Mouse (Mus musculus) stomach, embryonic 15.5 days (tissue): ENCODE measurements at regions not wholly inside any gene's neighbourhood (a gene's known extent, or its start where the extent isn't known, plus 50 kb on each side); places are given as distances from the start of the nearest gene placed in this dataset.

ENCODE experiments used
- ATAC-seq: fragments of 200-750 bp; cut with Nextera tagmentation; 2 replicates; pipeline ENCODE4 v1.8.0; 2017; ENCODE audit warnings: low read depth, moderate number of reproducible peaks, moderate TSS enrichment; ENCODE audit not compliant: insufficient read depth, low FRiP score
- H3K27ac ChIP-seq: fragments of 300-500 bp; sonication (generic); 2 replicates; pipeline ENCODE4 v1.5.1; 2015; ENCODE audit warnings: mild to moderate bottlenecking, inconsistent platforms
- H3K27me3 ChIP-seq: fragments of 300-500 bp; sonication (generic); replicated peaks from 2 replicates; pipeline ENCODE4 v1.6.1; 2015; ENCODE audit warnings: inconsistent platforms
- H3K36me3 ChIP-seq: fragments of 300-500 bp; sonication (generic); 2 replicates; pipeline ENCODE4 v1.6.1; 2015; ENCODE audit warnings: inconsistent platforms
- H3K4me1 ChIP-seq: fragments of 300-500 bp; sonication (generic); 2 replicates; pipeline ENCODE4 v1.6.1; 2015; ENCODE audit warnings: inconsistent platforms
- H3K4me2 ChIP-seq: fragments of 300-500 bp; sonication (generic); 2 replicates; pipeline ENCODE4 v1.6.1; 2015; ENCODE audit warnings: mild to moderate bottlenecking, inconsistent platforms
- H3K4me3 ChIP-seq: fragments of 300-500 bp; sonication (generic); replicated peaks from 2 replicates; pipeline ENCODE4 v1.5.1; 2015; ENCODE audit warnings: inconsistent platforms
- H3K9ac ChIP-seq: fragments of 300-500 bp; sonication (generic); 2 replicates; pipeline ENCODE4 v1.6.1; 2015; ENCODE audit warnings: inconsistent platforms
- H3K9me3 ChIP-seq: fragments of 300-500 bp; sonication (generic); 2 replicates; pipeline ENCODE4 v1.6.1; 2016; ENCODE audit warnings: inconsistent platforms
- WGBS: fragments of 180-500 bp; shearing (Covaris S2); methylation state at CpG from one replicate; pipeline ENCODE4 v1.1.7; 2015; 5-methylcytosine and 5-hydroxymethylcytosine counted together

GRCm38 (mm10) chr15:24993325-24993673 is 420.3 kb downstream of the Basp1 start:
- Histone ChIP-seq H3K27ac (no peak overlapping the region), H3K36me3 (no peaks in the 10 kb centered on the region), H3K27me3 (no peaks in the 10 kb centered on the region), H3K9me3 (no peaks in the 10 kb centered on the region), H3K4me3 (no peak overlapping the region), H3K9ac (no peak overlapping the region), H3K4me2 (no peak overlapping the region), H3K4me1 (no peaks in the 10 kb centered on the region)
- no peak for ATAC-seq
- WGBS = 60% methylated on average over 2 of the region's 2 CpGs

GRCm38 (mm10) chr15:24992665-24993324 is 420.8 kb downstream of the Basp1 start:
- Histone ChIP-seq H3K4me2 (no peak overlapping the region), H3K27ac (no peak overlapping the region), H3K36me3 (no peaks in the 10 kb centered on the region), H3K9me3 (no peaks in the 10 kb centered on the region), H3K9ac (no peak overlapping the region), H3K4me1 (no peaks in the 10 kb centered on the region), H3K27me3 (no peaks in the 10 kb centered on the region), H3K4me3 (no peak overlapping the region)
- ATAC-seq = no peak
- 61% methylated on average over 14 of the region's 14 CpGs for WGBS

GRCm38 (mm10) chr15:24990082-24990786 is 423.3 kb downstream of the Basp1 start:
- Histone ChIP-seq H3K27me3 (no peaks in the 10 kb centered on the region), H3K27ac (no peak overlapping the region), H3K36me3 (no peaks in the 10 kb centered on the region), H3K9ac (no peak overlapping the region), H3K4me2 (no peak overlapping the region), H3K4me1 (no peaks in the 10 kb centered on the region), H3K9me3 (no peaks in the 10 kb centered on the region), H3K4me3 (no peak overlapping the region)
- WGBS = 36% methylated on average over 5 of the region's 5 CpGs
- peak; percentile 31; the same call in 1 of the 2 replicates for ATAC-seq

GRCm38 (mm10) chr15:24980841-24981240 is 432.7 kb downstream of the Basp1 start:
- Histone ChIP-seq H3K4me3 (no peak overlapping the region), H3K4me2 (no peak overlapping the region), H3K36me3 (no peaks in the 10 kb centered on the region), H3K9ac (no peak overlapping the region), H3K27ac (no peak overlapping the region), H3K27me3 (no peaks in the 10 kb centered on the region), H3K4me1 (no peaks in the 10 kb centered on the region), H3K9me3 (no peaks in the 10 kb centered on the region)
- WGBS = 36% methylated on average over 4 of the region's 4 CpGs
- ATAC-seq = no peak

GRCm38 (mm10) chr15:24972020-24972419 is 441.5 kb downstream of the Basp1 start:
- Histone ChIP-seq H3K36me3 (no peaks in the 10 kb centered on the region), H3K27ac (no peak overlapping the region), H3K4me1 (no peaks in the 10 kb centered on the region), H3K9me3 (no peaks in the 10 kb centered on the region), H3K9ac (no peak overlapping the region), H3K27me3 (no peaks in the 10 kb centered on the region), H3K4me3 (no peak overlapping the region), H3K4me2 (no peak overlapping the region)
- no peak for ATAC-seq
- WGBS = 13% methylated on average over 5 of the region's 5 CpGs

- H3K4me3 ChIP-seq = no peak overlapping the region
- no peaks in the 10 kb centered on the region for H3K36me3 ChIP-seq
- H3K9me3 ChIP-seq = no peaks in the 10 kb centered on the region
- ATAC-seq = peak; percentile 53; the same call in 1 of the 2 replicates
- no peak overlapping the region for H3K27ac ChIP-seq
- H3K27me3 ChIP-seq = no peaks in the 10 kb centered on the region
- H3K4me1 ChIP-seq = no peaks in the 10 kb centered on the region
- 39% methylated on average over 2 of the region's 2 CpGs for WGBS
- H3K4me2 ChIP-seq = no peak overlapping the region
- H3K9ac ChIP-seq = no peak overlapping the region
These were observed 444.2 kb downstream of the Basp1 start for GRCm38 (mm10) chr15:24969391-24969812.

GRCm38 (mm10) chr15:24968636-24969317 is 444.8 kb downstream of the Basp1 start:
- WGBS = 83% methylated on average over 7 of the region's 7 CpGs
- ATAC-seq = no peak

GRCm38 (mm10) chr15:24929742-24930141 is 483.8 kb downstream of the Basp1 start:
- no peak for ATAC-seq
- no peak overlapping the region for H3K4me2 ChIP-seq
- H3K9me3 ChIP-seq = no peaks in the 10 kb centered on the region
- H3K9ac ChIP-seq = no peak overlapping the region
- no peaks in the 10 kb centered on the region for H3K27me3 ChIP-seq
- H3K36me3 ChIP-seq = no peaks in the 10 kb centered on the region
- 67% methylated on average over 2 of the region's 2 CpGs for WGBS
- H3K4me3 ChIP-seq = no peak overlapping the region
- no peak overlapping the region for H3K27ac ChIP-seq
- H3K4me1 ChIP-seq = no peaks in the 10 kb centered on the region

More at GRCm38 (mm10) chr15:24968636-24969317, 444.8 kb downstream of the Basp1 start:
- Histone ChIP-seq H3K27ac (no peak overlapping the region), H3K4me2 (no peak overlapping the region), H3K4me1 (no peaks in the 10 kb centered on the region), H3K27me3 (no peaks in the 10 kb centered on the region), H3K36me3 (no peaks in the 10 kb centered on the region), H3K4me3 (no peak overlapping the region), H3K9ac (no peak overlapping the region), H3K9me3 (no peaks in the 10 kb centered on the region)

GRCm38 (mm10) chr15:24911866-24912265 is 501.7 kb downstream of the Basp1 start:
- Histone ChIP-seq H3K9ac (no peak overlapping the region), H3K36me3 (no peaks in the 10 kb centered on the region), H3K4me1 (no peaks in the 10 kb centered on the region), H3K4me2 (no peak overlapping the region), H3K27me3 (no peaks in the 10 kb centered on the region), H3K4me3 (no peak overlapping the region), H3K9me3 (no peaks in the 10 kb centered on the region), H3K27ac (no peak overlapping the region)
- ATAC-seq = no peak
- WGBS = 76% methylated on average over 1 of the region's 1 CpGs

- no peaks in the 10 kb centered on the region for H3K36me3 ChIP-seq
- no peak for ATAC-seq
- no peaks in the 10 kb centered on the region for H3K9me3 ChIP-seq
- H3K27ac ChIP-seq = no peak overlapping the region
- no peak overlapping the region for H3K9ac ChIP-seq
- no peak overlapping the region for H3K4me3 ChIP-seq
- H3K4me2 ChIP-seq = no peak overlapping the region
- H3K27me3 ChIP-seq = no peaks in the 10 kb centered on the region
- no peaks in the 10 kb centered on the region for H3K4me1 ChIP-seq
- WGBS = 80% methylated on average over 1 of the region's 1 CpGs
These were observed 502.1 kb downstream of the Basp1 start for GRCm38 (mm10) chr15:24911466-24911865.

GRCm38 (mm10) chr15:24906957-24907356 is 506.6 kb downstream of the Basp1 start:
- no peak overlapping the region for H3K4me2 ChIP-seq
- H3K27ac ChIP-seq = no peak overlapping the region
- H3K36me3 ChIP-seq = no peaks in the 10 kb centered on the region
- H3K4me3 ChIP-seq = no peak overlapping the region
- no peak overlapping the region for H3K9ac ChIP-seq
- no peaks in the 10 kb centered on the region for H3K4me1 ChIP-seq
- no peaks in the 10 kb centered on the region for H3K9me3 ChIP-seq
- ATAC-seq = no peak
- H3K27me3 ChIP-seq = no peaks in the 10 kb centered on the region
- 62% methylated on average over 4 of the region's 4 CpGs for WGBS

- no peaks in the 10 kb centered on the region for H3K4me1 ChIP-seq
- 67% methylated on average over 1 of the region's 1 CpGs for WGBS
These were observed 534.7 kb downstream of the Basp1 start for GRCm38 (mm10) chr15:24878846-24879245.

More at GRCm38 (mm10) chr15:24878846-24879245, 534.7 kb downstream of the Basp1 start:
- no peak for ATAC-seq
- no peaks in the 10 kb centered on the region for H3K36me3 ChIP-seq
- no peak overlapping the region for H3K9ac ChIP-seq
- no peaks in the 10 kb centered on the region for H3K27me3 ChIP-seq
- no peak overlapping the region for H3K27ac ChIP-seq
- H3K4me3 ChIP-seq = no peak overlapping the region
- H3K9me3 ChIP-seq = no peaks in the 10 kb centered on the region
- H3K4me2 ChIP-seq = no peak overlapping the region
